Mouse (Mus musculus) lung, embryonic 14.5 days (tissue): ENCODE data around the gene Rpp21. TPM values are rescaled to one million over a fixed set of nuclear protein-coding genes. Genes with fewer than 3 reads are reported as not detected.
"Not testable (repeated sequence)": the region's sequence is repeated elsewhere in the genome, so short reads cannot be mapped to it uniquely, and the experiment has no call there.

Experiments used
- ATAC-seq: fragments of 200-750 bp; cut with Nextera tagmentation; 2 replicates; pipeline ENCODE4 v1.8.0; 2017; ENCODE audit warnings: mild to moderate bottlenecking, moderate TSS enrichment, moderate library complexity; ENCODE audit not compliant: insufficient read depth
- DNase-seq: peaks from one replicate; pipeline ENCODE4 v3.0.0-alpha.2; 2015
- H3K27ac ChIP-seq: fragments of 300-500 bp; sonication (generic); 2 replicates; pipeline ENCODE4 v1.5.1; 2014; ENCODE audit warnings: low read depth, mild to moderate bottlenecking, moderate library complexity
- H3K27me3 ChIP-seq: fragments of 300-500 bp; sonication (generic); 2 replicates; pipeline ENCODE4 v1.6.1; 2014; ENCODE audit warnings: low read length, control low read depth; ENCODE audit not compliant: insufficient read depth
- H3K36me3 ChIP-seq: fragments of 300-500 bp; sonication (generic); 2 replicates; pipeline ENCODE4 v1.6.1; 2014; ENCODE audit warnings: control low read depth; ENCODE audit not compliant: insufficient read depth
- H3K4me1 ChIP-seq: fragments of 300-500 bp; sonication (generic); 2 replicates; pipeline ENCODE4 v1.6.1; 2014; ENCODE audit warnings: antibody characterized with exemption, control low read depth; ENCODE audit not compliant: insufficient read depth
- H3K4me2 ChIP-seq: fragments of 300-500 bp; sonication (generic); 2 replicates; pipeline ENCODE4 v1.6.1; 2014; ENCODE audit warnings: mild to moderate bottlenecking
- H3K4me3 ChIP-seq: fragments of 300-500 bp; sonication (generic); 2 replicates; pipeline ENCODE4 v1.5.1; 2014; ENCODE audit warnings: low read depth, low read length
- H3K9ac ChIP-seq: fragments of 300-500 bp; sonication (generic); 2 replicates; pipeline ENCODE4 v1.6.1; 2014
- H3K9me3 ChIP-seq: fragments of 300-500 bp; sonication (generic); 2 replicates; pipeline ENCODE4 v1.6.1; 2016; ENCODE audit warnings: low read depth, low read length, control low read depth
- CTCF ChIP-seq: IDR thresholded peaks from 2 replicates; pipeline ENCODE4 v1.5.1; 2016; ENCODE audit warnings: antibody characterized with exemption, low read depth
- WGBS: fragments of 180-500 bp; shearing (Covaris S2); extraction: QIAGEN DNeasy Blood & Tissue Kit; methylation state at CpG from one replicate; pipeline ENCODE4 v1.1.7; 2014; 5-methylcytosine and 5-hydroxymethylcytosine counted together
- polyA plus RNA-seq: library from polyadenylated mRNA; unstranded; fragments of >200 nt; fragmentation: Nextera tagmentation; extraction: Ambion mirVana; gene quantifications from 2 replicates; pipeline ENCODE4 v1.2.1, GENCODE M21; 2014

Rpp21 gene
- polyA plus RNA-seq, 1 experiment from 2014 or later: 195 TPM

- WGBS: 2% methylated on average over 27 of the region's 27 CpGs
- no peak overlapping the region for H3K27ac ChIP-seq
- peaks cover 22% of the 10 kb centered on the region for H3K27me3 ChIP-seq
- no peaks in the 10 kb centered on the region for H3K9me3 ChIP-seq
- DNase-seq (peak; percentile 46), ATAC-seq (peak; percentile 67)
- no peaks in the 10 kb centered on the region for H3K4me1 ChIP-seq
- H3K4me3 ChIP-seq: peak overlapping the region; percentile 42
- TF ChIP-seq CTCF: no peak
- H3K9ac ChIP-seq: peak overlapping the region; percentile 50
- H3K4me2 ChIP-seq: peak overlapping the region; percentile 74
- no peaks in the 10 kb centered on the region for H3K36me3 ChIP-seq
Observed at GRCm38 (mm10) chr17:36237321-36237921, 20.4 kb downstream of the Rpp21 start.

DNA sequence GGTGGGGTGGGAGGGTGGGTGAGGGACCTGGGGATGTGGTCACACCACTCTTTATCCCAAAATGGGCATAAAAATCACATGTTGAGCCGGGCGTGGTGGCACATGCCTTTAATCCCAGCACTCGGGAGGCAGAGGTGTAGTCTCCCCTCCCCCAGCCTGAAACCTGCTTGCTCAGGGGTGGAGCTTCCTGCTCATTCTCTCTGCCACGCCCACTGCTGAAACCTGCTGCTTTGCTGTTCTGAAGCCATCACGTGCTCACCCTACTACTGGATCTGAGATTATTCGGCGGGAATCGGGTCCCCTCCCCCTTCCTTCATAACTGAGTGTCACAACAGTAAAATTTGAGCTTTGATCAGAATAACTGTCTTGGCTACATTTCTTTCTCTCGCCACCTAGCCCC is 22.6 kb downstream of the Rpp21 start:
- not testable (repeated sequence) for H3K9me3 ChIP-seq, H3K36me3 ChIP-seq

GRCm38 (mm10) chr17:36233572-36233971 is 24.3 kb downstream of the Rpp21 start:
- Histone ChIP-seq H3K36me3 (no peaks in the 10 kb centered on the region), H3K4me3 (no peak overlapping the region), H3K27ac (no peak overlapping the region), H3K27me3 (peaks cover 33% of the 10 kb centered on the region), H3K9ac (no peak overlapping the region), H3K4me1 (no peaks in the 10 kb centered on the region), H3K4me2 (no peak overlapping the region), H3K9me3 (no peaks in the 10 kb centered on the region)
- no peak for ATAC-seq
- 62% methylated on average over 5 of the region's 5 CpGs for WGBS
- no peak for DNase-seq
- TF ChIP-seq CTCF: no peak

More for the DNA sequence above, 22.6 kb downstream of the Rpp21 start:
- not testable (repeated sequence) for H3K4me1 ChIP-seq, H3K4me2 ChIP-seq, ATAC-seq, H3K4me3 ChIP-seq, DNase-seq, H3K27ac ChIP-seq, H3K9ac ChIP-seq
- WGBS: 9% methylated on average over 8 of the region's 9 CpGs
- peaks cover 25% of the 10 kb centered on the region for H3K27me3 ChIP-seq

- peaks cover 26% of the 10 kb centered on the region; the same call in 1 of the 2 replicates for H3K27me3 ChIP-seq
- DNase-seq: peak; percentile 97
- H3K4me3 ChIP-seq: no peak overlapping the region
- 7% methylated on average over 36 of the region's 36 CpGs for WGBS
- ATAC-seq: no peak
- H3K27ac ChIP-seq: no peak overlapping the region
- H3K36me3 ChIP-seq: no peaks in the 10 kb centered on the region
- no peak overlapping the region for H3K9ac ChIP-seq
- peak; percentile 74 for TF ChIP-seq CTCF
- H3K4me1 ChIP-seq: no peaks in the 10 kb centered on the region
- no peaks in the 10 kb centered on the region for H3K9me3 ChIP-seq
- no peak overlapping the region for H3K4me2 ChIP-seq
Observed at GRCm38 (mm10) chr17:36231318-36231717, 26.6 kb downstream of the Rpp21 start.

- H3K27me3 ChIP-seq: peaks cover 37% of the 10 kb centered on the region
- WGBS: 5% methylated on average over 5 of the region's 5 CpGs
- no peak for DNase-seq
Observed at GRCm38 (mm10) chr17:36229046-36229445, 28.8 kb downstream of the Rpp21 start.

GRCm38 (mm10) chr17:36226921-36227320 is 30.9 kb downstream of the Rpp21 start:
- DNase-seq (peak; percentile 48), ATAC-seq (no peak)
- Histone ChIP-seq H3K4me1 (no peaks in the 10 kb centered on the region), H3K4me3 (no peak overlapping the region), H3K4me2 (no peak overlapping the region), H3K36me3 (no peaks in the 10 kb centered on the region), H3K27me3 (peaks cover 42% of the 10 kb centered on the region), H3K27ac (no peak overlapping the region), H3K9ac (no peak overlapping the region), H3K9me3 (no peaks in the 10 kb centered on the region)
- TF ChIP-seq CTCF: peak; percentile 51
- 12% methylated on average over 8 of the region's 8 CpGs for WGBS

More at GRCm38 (mm10) chr17:36229046-36229445, 28.8 kb downstream of the Rpp21 start:
- H3K4me3 ChIP-seq: no peak overlapping the region
- no peak for TF ChIP-seq CTCF
- ATAC-seq: no peak
- no peak overlapping the region for H3K4me2 ChIP-seq
- H3K9ac ChIP-seq: no peak overlapping the region
- H3K27ac ChIP-seq: no peak overlapping the region
- H3K9me3 ChIP-seq: no peaks in the 10 kb centered on the region
- H3K36me3 ChIP-seq: no peaks in the 10 kb centered on the region
- H3K4me1 ChIP-seq: no peaks in the 10 kb centered on the region

DNA sequence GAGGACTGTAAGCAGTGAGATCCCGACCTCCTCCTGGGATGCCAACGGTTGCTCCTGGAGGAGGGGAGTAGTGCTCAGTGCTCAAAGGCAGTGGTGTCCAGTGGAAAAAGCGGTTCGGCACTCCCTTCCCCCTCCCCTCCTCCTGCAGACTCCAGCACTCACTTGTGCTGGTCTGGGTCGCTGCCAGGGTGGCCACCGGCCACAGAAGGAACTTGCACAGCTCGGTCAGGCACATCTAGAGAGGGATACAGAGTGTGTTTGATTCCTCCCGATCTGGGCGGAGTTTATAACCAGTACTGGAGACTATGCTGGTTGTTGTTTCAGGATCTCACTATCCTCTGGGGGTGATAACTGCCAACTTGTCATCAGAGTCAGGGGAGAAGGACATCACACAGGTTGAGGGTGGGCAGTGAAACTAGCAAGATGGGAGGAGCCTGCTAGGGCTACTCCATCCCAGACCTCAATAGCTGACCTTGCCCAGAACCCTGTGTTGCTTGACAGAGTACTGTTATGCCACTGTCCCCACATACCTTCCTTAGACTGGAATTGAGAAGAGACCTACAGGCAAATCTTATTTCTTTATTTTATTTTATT is 32.5 kb downstream of the Rpp21 start:
- Histone ChIP-seq H3K27ac (no peak overlapping the region), H3K9me3 (no peaks in the 10 kb centered on the region), H3K27me3 (peaks cover 39% of the 10 kb centered on the region), H3K9ac (no peak overlapping the region), H3K36me3 (no peaks in the 10 kb centered on the region), H3K4me3 (no peak overlapping the region), H3K4me1 (no peaks in the 10 kb centered on the region), H3K4me2 (peak overlapping the region; percentile 21)
- 10% methylated on average over 9 of the region's 9 CpGs for WGBS
- peak; percentile 31; the same call in 1 of the 2 replicates for ATAC-seq
- no peak for DNase-seq
- TF ChIP-seq CTCF: no peak
